Comparison of ENCODE assay signal across 14 mouse cellular contexts in genomic region chr10:111460381-111460780, GRCm38 (mm10). TPM values are rescaled to one million over a fixed set of nuclear protein-coding genes. Genes with fewer than 3 reads are reported as not detected.
A peak's percentile ranks its signal among the peaks of the same experiment; 100 is the strongest.
DNase-seq lines count a peak whose midpoint lies in the region; TF ChIP-seq lines count a peak whose summit lies in the region.
"Had no signal": no experiment of that assay in that cellular context is flagged by ENCODE, and none has a peak within 500 bp of the region (broad histone marks: within the 10 kb centered on the region; RNA-seq: fewer than 3 reads in every experiment).

No protein-coding gene starts in this region.

- H3K27me3 ChIP-seq in heart, embryonic 10.5 days (ENCODE audit: insufficient read depth, poor library complexity, severe bottlenecking) = no peaks in the 10 kb centered on the region
- no peaks in the 10 kb centered on the region for H3K27me3 ChIP-seq in embryonic facial prominence, embryonic 10.5 days (replicated peaks; ENCODE audit: low read depth, poor library complexity, severe bottlenecking)
- no peaks in the 10 kb centered on the region for H3K27me3 ChIP-seq in kidney, adult 2 months (replicated peaks; ENCODE audit: control insufficient read depth, insufficient read depth, low read length)
- H3K27me3 ChIP-seq: heart, embryonic 13.5 days; intestine, embryonic 15.5 days; limb, embryonic 12.5 days; megakaryocyte, embryonic 14.5 days had no signal

- no peak overlapping the region for H3K27ac ChIP-seq in heart, embryonic 10.5 days
- no peak overlapping the region for H3K27ac ChIP-seq in embryonic facial prominence, embryonic 10.5 days (replicated peaks)
- H3K27ac ChIP-seq in kidney, adult 2 months (ENCODE audit: insufficient read depth, low read depth, low read length) = no peak overlapping the region
- H3K27ac ChIP-seq: heart, embryonic 13.5 days; intestine, embryonic 15.5 days; limb, embryonic 12.5 days had no signal

- no peak overlapping the region for H3K4me3 ChIP-seq in heart, embryonic 10.5 days
- H3K4me3 ChIP-seq in embryonic facial prominence, embryonic 10.5 days = no peak overlapping the region
- H3K4me3 ChIP-seq in kidney, adult 2 months (ENCODE audit: insufficient read depth, low read depth, low read length) = no peak overlapping the region
- H3K4me3 ChIP-seq: heart, embryonic 13.5 days; intestine, embryonic 15.5 days; limb, embryonic 12.5 days; megakaryocyte, embryonic 14.5 days had no signal

- no peaks in the 10 kb centered on the region for H3K36me3 ChIP-seq in heart, embryonic 10.5 days
- H3K36me3 ChIP-seq in embryonic facial prominence, embryonic 10.5 days (replicated peaks) = no peaks in the 10 kb centered on the region
- H3K36me3 ChIP-seq in kidney, adult 2 months (ENCODE audit: control insufficient read depth, insufficient read depth, low read length) = no peaks in the 10 kb centered on the region
- H3K36me3 ChIP-seq: heart, embryonic 13.5 days; intestine, embryonic 15.5 days; limb, embryonic 12.5 days had no signal

- 42% methylated on average over 4 of the region's 4 CpGs for WGBS in heart, embryonic 10.5 days
- WGBS in embryonic facial prominence, embryonic 10.5 days = 17% methylated on average over 4 of the region's 4 CpGs
- WGBS in kidney, adult 2 months = 41% methylated on average over 4 of the region's 4 CpGs

- no peak for TF ChIP-seq CTCF in kidney, adult 2 months (conservative IDR thresholded peaks at IDR 0.05; ENCODE audit: insufficient read depth, insufficient read length, low read depth, low read length)

- peaks cover 2% of the 10 kb centered on the region; the same call in 1 of the 2 replicates for H3K4me1 ChIP-seq in heart, embryonic 10.5 days
- peaks cover 16% of the 10 kb centered on the region for H3K4me1 ChIP-seq in embryonic facial prominence, embryonic 10.5 days
- H3K4me1 ChIP-seq in kidney, adult 2 months (ENCODE audit: control insufficient read depth, insufficient read depth, low read length) = no peaks in the 10 kb centered on the region
- H3K4me1 ChIP-seq: intestine, embryonic 15.5 days had no signal

- H3K9me3 ChIP-seq in heart, embryonic 10.5 days = no peaks in the 10 kb centered on the region
- no peaks in the 10 kb centered on the region for H3K9me3 ChIP-seq in embryonic facial prominence, embryonic 10.5 days
- H3K9me3 ChIP-seq: heart, embryonic 13.5 days; intestine, embryonic 15.5 days; limb, embryonic 12.5 days; megakaryocyte, embryonic 14.5 days had no signal

- no peak for TF ChIP-seq POLR2A in kidney, adult 2 months (IDR thresholded peaks at IDR 0.05; ENCODE audit: low read depth, low read length)

- DNase-seq in heart, adult 11 months = peak; percentile 24
- no peak for DNase-seq in heart, embryonic 10.5 days (ENCODE audit: low spot score)
- DNase-seq in Muller cell, postnatal 12 days (ENCODE audit: inconsistent ontology term) = peak; percentile 52
- peak; percentile 15 for DNase-seq in embryonic facial prominence, embryonic 10.5 days (ENCODE audit: low spot score)
- DNase-seq in lung, postnatal 10 days = peak; percentile 63
- DNase-seq in kidney, adult 2 months = no peak
- no peak for DNase-seq in cerebellum, postnatal 36 days
- DNase-seq in urinary bladder, postnatal 25 days (ENCODE audit: low spot score) = no peak
- DNase-seq: adrenal gland, postnatal 25 days; kidney, postnatal 4 days had no signal

RNA-seq across cellular contexts. Expression of gene Nap1l1, which starts 12.6 kb away (rescaled TPM):
- 190 and 243 TPM in 2 replicates for polyA plus RNA-seq in heart, embryonic 10.5 days (2016; fragmentation: Nextera tagmentation; extraction: Ambion mirVana)
- 367 and 371 TPM in 2 replicates for polyA plus RNA-seq in embryonic facial prominence, embryonic 10.5 days (2016; fragmentation: Nextera tagmentation; extraction: Ambion mirVana)
- polyA plus RNA-seq in kidney, adult 2 months (2012; rRNA removed) = 9.9 and 18.8 TPM in 2 replicates

RNA-seq across cellular contexts. Expression of gene Phlda1, which starts 45.7 kb away (rescaled TPM):
- 20.6 and 28.8 TPM in 2 replicates for polyA plus RNA-seq in heart, embryonic 10.5 days (2016; fragmentation: Nextera tagmentation; extraction: Ambion mirVana)
- polyA plus RNA-seq in embryonic facial prominence, embryonic 10.5 days (2016; fragmentation: Nextera tagmentation; extraction: Ambion mirVana) = 34.0 and 38.4 TPM in 2 replicates
- polyA plus RNA-seq in kidney, adult 2 months (2012; rRNA removed) = 7.8 and 9.5 TPM in 2 replicates

Comparison
In these comparisons a context has a peak if more than half of its experiments do, and no peak if none do; other contexts are left out.
1. DNase-seq: peak in heart, adult 11 months (single experiment), Muller cell, postnatal 12 days (single experiment), embryonic facial prominence, embryonic 10.5 days (single experiment) and lung, postnatal 10 days (single experiment); none in heart, embryonic 10.5 days (single experiment), kidney, adult 2 months (single experiment), cerebellum, postnatal 36 days (0 of 2) and urinary bladder, postnatal 25 days (single experiment).